In the genomic region with DNA sequence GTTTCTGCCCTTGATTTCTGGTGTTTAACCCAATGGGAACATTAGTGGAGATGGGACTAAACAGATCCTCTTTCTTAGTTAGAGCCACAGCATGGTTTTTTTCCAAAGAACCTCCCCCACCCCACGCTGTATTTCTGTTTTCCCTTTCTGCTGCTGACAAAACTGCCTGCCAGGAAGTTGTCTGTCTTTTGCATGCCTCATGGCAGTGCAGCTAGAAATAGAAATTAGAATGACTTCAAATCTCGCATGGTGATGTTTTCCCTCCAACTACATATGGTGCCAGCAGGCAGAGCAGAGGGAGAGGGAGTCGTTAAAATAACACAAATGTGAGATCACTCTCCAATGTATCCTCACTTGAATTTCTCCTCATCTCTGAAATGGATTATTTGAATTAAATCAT, we compare ENCODE assay signal across 13 mouse cellular contexts.
A peak's percentile ranks its signal among the peaks of the same experiment; 100 is the strongest.
DNase-seq lines count a peak whose midpoint lies in the region; ATAC-seq and TF ChIP-seq lines count a peak whose summit lies in the region.
"Had no signal": no experiment of that assay in that cellular context is flagged by ENCODE, and none has a peak within 500 bp of the region (broad histone marks: within the 10 kb centered on the region; RNA-seq: fewer than 3 reads in every experiment).

No protein-coding gene starts in this region.

- no peak overlapping the region for H3K4me3 ChIP-seq in lung, embryonic 15.5 days
- no peak overlapping the region for H3K4me3 ChIP-seq in lung, adult 2 months (replicated peaks; ENCODE audit: extremely low read depth, low read depth, low read length)
- H3K4me3 ChIP-seq in layer of hippocampus, adult 2 months = no peak overlapping the region
- no peak overlapping the region for H3K4me3 ChIP-seq in kidney, embryonic 16.5 days (ENCODE audit: low read length)
- H3K4me3 ChIP-seq in midbrain, embryonic 15.5 days = no peak overlapping the region
- H3K4me3 ChIP-seq: limb, embryonic 13.5 days; neural tube, embryonic 13.5 days had no signal

- H3K9ac ChIP-seq in lung, embryonic 15.5 days = no peak overlapping the region
- no peak overlapping the region for H3K9ac ChIP-seq in kidney, embryonic 16.5 days (replicated peaks; ENCODE audit: low read length)
- no peak overlapping the region for H3K9ac ChIP-seq in midbrain, embryonic 15.5 days
- H3K9ac ChIP-seq: limb, embryonic 13.5 days; neural tube, embryonic 13.5 days had no signal

- no peak overlapping the region for H3K4me2 ChIP-seq in lung, embryonic 15.5 days
- H3K4me2 ChIP-seq in kidney, embryonic 16.5 days (replicated peaks; ENCODE audit: low read depth, low read length) = no peak overlapping the region
- no peak overlapping the region for H3K4me2 ChIP-seq in midbrain, embryonic 15.5 days
- H3K4me2 ChIP-seq: limb, embryonic 13.5 days; neural tube, embryonic 13.5 days had no signal

- no peaks in the 10 kb centered on the region for H3K27me3 ChIP-seq in lung, embryonic 15.5 days
- no peaks in the 10 kb centered on the region for H3K27me3 ChIP-seq in kidney, embryonic 16.5 days (ENCODE audit: insufficient read depth, low read length)
- H3K27me3 ChIP-seq in midbrain, embryonic 15.5 days (replicated peaks) = no peaks in the 10 kb centered on the region
- H3K27me3 ChIP-seq: limb, embryonic 13.5 days; neural tube, embryonic 13.5 days had no signal

- no peak for TF ChIP-seq POLR2A in lung, adult 2 months (IDR thresholded peaks at IDR 0.05; ENCODE audit: borderline replicate concordance, extremely low read depth, low read depth, low read length)

- no peak for TF ChIP-seq CTCF in lung, adult 2 months (IDR thresholded peaks at IDR 0.05; ENCODE audit: insufficient read depth, low read length)
- no peak for TF ChIP-seq CTCF in layer of hippocampus, adult 2 months (conservative IDR thresholded peaks at IDR 0.05)

- H3K36me3 ChIP-seq in lung, embryonic 15.5 days = no peaks in the 10 kb centered on the region
- no peaks in the 10 kb centered on the region for H3K36me3 ChIP-seq in kidney, embryonic 16.5 days (ENCODE audit: insufficient read depth, low read length)
- no peaks in the 10 kb centered on the region for H3K36me3 ChIP-seq in midbrain, embryonic 15.5 days (replicated peaks)
- H3K36me3 ChIP-seq: limb, embryonic 13.5 days; neural tube, embryonic 13.5 days had no signal

- DNase-seq in cerebellum, postnatal 25 days = peak; percentile 16 to 24
- DNase-seq in cerebellum, postnatal 36 days = no peak
- no peak for DNase-seq in lung, adult 2 months
- DNase-seq in layer of hippocampus, adult 2 months (ENCODE audit: low spot score in 2 of 2) = peak; percentile 71 to 86
- DNase-seq in right cerebral cortex, postnatal 36 days (ENCODE audit: low spot score in 2 of 2) = peak; percentile 39 to 49
- DNase-seq: embryo, embryonic 11 days; gastrocnemius, postnatal 14 days; kidney, adult 9 months had no signal

- no peaks in the 10 kb centered on the region for H3K9me3 ChIP-seq in lung, embryonic 15.5 days
- H3K9me3 ChIP-seq in kidney, embryonic 16.5 days (ENCODE audit: low read length) = no peaks in the 10 kb centered on the region
- H3K9me3 ChIP-seq in midbrain, embryonic 15.5 days = no peaks in the 10 kb centered on the region
- H3K9me3 ChIP-seq: limb, embryonic 13.5 days; neural tube, embryonic 13.5 days had no signal

- peaks cover 52% of the 10 kb centered on the region for H3K4me1 ChIP-seq in lung, embryonic 15.5 days
- peaks cover 6% of the 10 kb centered on the region; the same call in 1 of the 2 replicates for H3K4me1 ChIP-seq in lung, adult 2 months (ENCODE audit: control insufficient read depth, insufficient read depth, low read length)
- H3K4me1 ChIP-seq in kidney, embryonic 16.5 days (ENCODE audit: insufficient read depth, low read length) = peaks cover 60% of the 10 kb centered on the region
- H3K4me1 ChIP-seq in midbrain, embryonic 15.5 days = peaks cover under 1% of the 10 kb centered on the region; the same call in 1 of the 2 replicates

- peak overlapping the region; percentile 79; the same call in 1 of the 2 replicates for H3K27ac ChIP-seq in lung, embryonic 15.5 days
- no peak overlapping the region for H3K27ac ChIP-seq in layer of hippocampus, adult 2 months
- no peak overlapping the region for H3K27ac ChIP-seq in kidney, embryonic 16.5 days (ENCODE audit: low read length)
- no peak overlapping the region for H3K27ac ChIP-seq in midbrain, embryonic 15.5 days
- H3K27ac ChIP-seq: limb, embryonic 13.5 days; neural tube, embryonic 13.5 days had no signal

- WGBS in lung, embryonic 15.5 days = 31% methylated on average over 3 of the region's 3 CpGs
- WGBS in lung, adult 2 months = 32% methylated on average over 3 of the region's 3 CpGs
- WGBS in kidney, embryonic 16.5 days = 52% methylated on average over 3 of the region's 3 CpGs
- 63% methylated on average over 3 of the region's 3 CpGs for WGBS in midbrain, embryonic 15.5 days

- no peak for ATAC-seq in lung, embryonic 15.5 days (ENCODE audit: borderline replicate concordance, extremely low read depth, low FRiP score, low TSS enrichment)
- no peak for ATAC-seq in kidney, embryonic 16.5 days (ENCODE audit: low FRiP score, low TSS enrichment)
- no peak for ATAC-seq in midbrain, embryonic 15.5 days (replicated peaks)

Comparison
In these comparisons a context has a peak if more than half of its experiments do, and no peak if none do; other contexts are left out.
1. DNase-seq: peak in cerebellum, postnatal 25 days (2 of 2), layer of hippocampus, adult 2 months (2 of 2) and right cerebral cortex, postnatal 36 days (2 of 2); none in cerebellum, postnatal 36 days (0 of 2) and lung, adult 2 months (single experiment).